Mouse (Mus musculus) cerebellum, adult (tissue): ENCODE data around the gene Acap2.

Source experiments
- ATAC-seq: cut with Nextera tagmentation; 2 replicates; pipeline ENCODE4 v1.9.2; 2017; ENCODE audit warnings: mild to moderate bottlenecking, moderate library complexity, mixed read lengths; ENCODE audit not compliant: insufficient number of reproducible peaks, low FRiP score, low TSS enrichment

Acap2 gene

DNA sequence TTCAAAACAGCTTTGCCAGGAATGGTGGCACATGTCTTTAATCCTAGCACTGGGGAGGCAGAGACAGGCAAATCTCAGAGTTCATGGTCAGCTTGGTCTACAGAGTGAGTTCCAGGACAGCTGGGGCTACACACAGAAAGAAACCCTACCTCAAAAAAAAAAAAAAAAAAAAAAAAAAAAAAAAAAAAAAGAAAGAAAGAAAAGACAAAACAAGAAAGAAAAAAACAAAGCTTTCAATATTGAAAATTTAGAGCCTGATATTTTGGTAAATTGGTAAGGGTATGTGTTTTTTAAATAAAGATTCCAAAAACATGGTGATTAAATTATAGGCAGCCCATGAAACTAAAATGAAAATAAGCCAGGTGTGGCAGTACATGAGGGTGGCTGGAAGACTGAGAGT, 29.6 kb downstream of the Acap2 start:
- ATAC-seq: no peak

DNA sequence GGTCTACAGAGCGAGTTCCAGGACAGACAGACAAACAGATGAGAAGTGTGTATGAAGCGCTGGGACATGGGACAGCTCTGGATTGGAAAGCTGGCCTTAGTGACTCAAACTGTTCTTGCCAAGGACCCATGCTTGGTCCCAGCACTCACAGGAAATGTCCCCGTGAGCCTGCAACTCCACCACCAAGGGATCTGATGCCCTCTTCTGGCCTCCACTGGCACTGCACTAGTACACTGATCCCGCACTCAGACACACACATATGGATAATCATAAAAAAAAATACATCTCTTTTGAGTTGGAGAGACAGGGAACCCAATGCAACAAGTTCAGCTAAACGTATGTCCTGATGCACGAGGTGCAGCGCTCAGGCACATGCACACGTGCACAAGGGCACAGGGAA, 30.7 kb downstream of the Acap2 start:
- no peak for ATAC-seq

GRCm38 (mm10) chr16:31169596-31169995, 31.4 kb downstream of the Acap2 start:
- ATAC-seq: no peak

GRCm38 (mm10) chr16:31167934-31168333, 33.1 kb downstream of the Acap2 start:
- no peak for ATAC-seq

GRCm38 (mm10) chr16:31167017-31167887, 33.8 kb downstream of the Acap2 start:
- ATAC-seq: no peak

- no peak for ATAC-seq
Measured at GRCm38 (mm10) chr16:31165907-31166306, 35.1 kb downstream of the Acap2 start.

DNA sequence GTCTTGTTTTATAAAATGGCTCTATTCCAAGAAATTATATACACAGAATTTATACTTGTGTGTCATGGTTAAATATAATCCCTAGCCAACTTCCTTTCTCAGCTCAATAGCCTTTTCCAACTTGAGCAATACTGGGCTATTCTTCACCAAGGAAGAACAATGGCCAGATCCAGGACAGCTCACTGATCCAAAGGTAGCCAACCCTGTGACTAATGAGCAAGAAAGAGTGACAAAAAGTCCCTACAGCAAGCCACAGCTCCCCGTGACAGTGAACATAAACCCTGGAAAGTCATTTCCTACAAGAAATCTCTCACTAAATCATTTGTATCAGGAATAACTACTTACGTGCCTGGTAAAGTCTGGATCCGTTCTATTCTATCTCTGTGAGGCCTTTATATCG, 35.6 kb downstream of the Acap2 start:
- ATAC-seq: no peak

GRCm38 (mm10) chr16:31164125-31164524, 36.9 kb downstream of the Acap2 start:
- ATAC-seq: no peak

- ATAC-seq: no peak
Measured at GRCm38 (mm10) chr16:31160486-31160885, 40.6 kb downstream of the Acap2 start.

- no peak for ATAC-seq
Measured at GRCm38 (mm10) chr16:31159491-31159890, 41.6 kb downstream of the Acap2 start.

DNA sequence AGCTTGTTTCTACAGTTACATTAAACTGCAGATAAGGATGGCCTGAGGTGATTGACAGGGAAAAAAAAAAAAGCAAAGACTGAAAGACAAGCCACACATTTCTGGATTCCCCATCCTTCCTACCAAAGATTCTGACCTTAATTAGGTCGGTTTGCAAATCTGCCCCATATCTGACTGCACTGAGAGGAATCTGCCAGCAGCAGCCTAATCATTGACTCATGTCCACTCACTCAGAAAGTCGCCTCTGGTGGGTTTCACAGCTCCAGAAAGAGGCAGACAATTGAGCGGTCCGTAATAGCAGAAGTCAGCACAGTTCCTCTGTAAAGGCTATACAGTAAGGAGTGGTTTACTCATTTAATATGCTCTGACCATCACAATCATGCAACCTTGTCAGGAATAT, 51.2 kb downstream of the Acap2 start:
- no peak for ATAC-seq

DNA sequence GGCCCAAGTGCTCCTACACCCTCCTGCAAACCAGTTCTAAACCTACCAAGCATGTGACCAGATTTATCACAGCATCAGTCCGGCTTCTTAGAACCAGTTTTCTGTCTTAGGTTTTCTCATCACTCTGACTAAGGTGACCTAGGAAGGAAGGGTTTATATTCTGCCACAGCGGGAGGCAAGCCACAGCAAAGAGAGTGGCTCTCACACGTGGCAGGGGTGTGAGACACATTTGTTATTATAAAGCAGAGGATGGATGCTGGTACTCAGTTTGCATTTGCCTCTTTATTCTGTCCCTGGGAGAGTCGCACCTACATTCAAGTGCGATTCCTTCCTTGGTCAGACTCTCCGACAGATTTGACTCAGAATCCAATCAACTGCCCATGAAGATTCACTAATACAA, 52.2 kb downstream of the Acap2 start:
- ATAC-seq: no peak

DNA sequence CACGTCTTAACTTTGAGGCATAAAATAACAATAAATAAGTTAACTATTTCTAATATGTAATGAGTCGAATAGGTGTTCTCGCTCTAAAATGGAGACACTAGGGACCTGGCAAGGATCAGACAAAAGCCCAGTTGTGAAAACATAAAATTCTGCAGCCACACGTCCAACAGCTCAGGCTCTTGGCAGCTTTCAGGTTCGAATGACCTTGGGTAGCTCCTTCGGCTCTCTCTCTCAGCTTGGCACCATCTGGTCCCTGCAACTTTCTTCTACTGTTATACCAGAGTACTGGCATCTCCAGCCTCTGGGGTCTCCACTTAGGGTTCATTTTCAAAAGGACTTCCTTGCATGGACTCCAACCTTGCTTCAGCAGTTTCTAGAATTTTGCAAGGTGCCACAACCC, 53.3 kb downstream of the Acap2 start:
- no peak for ATAC-seq

GRCm38 (mm10) chr16:31141916-31142315, 59.1 kb downstream of the Acap2 start:
- no peak for ATAC-seq

- ATAC-seq: no peak
Measured at GRCm38 (mm10) chr16:31136616-31137253, 64.3 kb downstream of the Acap2 start.

DNA sequence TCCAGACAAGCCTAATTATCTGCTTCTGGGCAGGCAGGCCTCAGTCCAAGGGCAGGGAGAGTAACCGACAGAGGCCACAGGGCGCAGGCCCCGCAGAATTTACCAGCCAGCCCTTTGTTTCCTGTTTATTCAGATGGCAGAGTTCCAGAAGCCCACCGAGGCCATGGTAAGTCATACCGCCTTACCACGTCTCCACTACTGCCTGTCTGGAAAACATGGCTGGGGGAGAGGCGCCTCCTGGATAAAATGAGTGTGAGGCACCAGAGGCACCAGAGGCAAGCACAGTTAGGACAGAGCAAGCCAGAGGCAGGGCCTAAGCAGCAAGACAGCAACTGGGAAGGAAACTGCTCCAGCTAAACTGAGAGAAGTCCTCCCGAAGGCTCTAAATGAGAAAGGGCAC, 65.5 kb downstream of the Acap2 start:
- ATAC-seq: no peak

DNA sequence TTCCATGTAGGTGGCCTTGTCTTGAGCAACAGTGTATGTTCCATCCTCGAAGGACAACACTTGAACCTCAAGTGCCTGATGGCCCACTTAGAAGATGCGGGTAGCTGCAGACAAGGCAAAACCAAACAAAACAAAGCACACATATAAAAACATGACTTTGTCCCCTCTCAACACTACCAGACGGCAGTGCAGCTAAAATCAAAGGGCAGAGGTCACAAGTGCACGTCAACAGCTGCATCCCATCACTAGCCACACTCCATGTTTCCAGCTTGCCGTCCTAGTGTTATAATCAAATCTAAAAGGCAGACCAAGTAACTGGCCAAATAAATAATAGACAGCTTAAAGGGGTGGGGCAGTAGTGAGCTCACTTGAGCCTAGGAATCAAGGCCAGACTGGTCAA, 69.5 kb downstream of the Acap2 start:
- ATAC-seq: no peak

GRCm38 (mm10) chr16:31128116-31128515, 72.9 kb downstream of the Acap2 start:
- no peak for ATAC-seq

DNA sequence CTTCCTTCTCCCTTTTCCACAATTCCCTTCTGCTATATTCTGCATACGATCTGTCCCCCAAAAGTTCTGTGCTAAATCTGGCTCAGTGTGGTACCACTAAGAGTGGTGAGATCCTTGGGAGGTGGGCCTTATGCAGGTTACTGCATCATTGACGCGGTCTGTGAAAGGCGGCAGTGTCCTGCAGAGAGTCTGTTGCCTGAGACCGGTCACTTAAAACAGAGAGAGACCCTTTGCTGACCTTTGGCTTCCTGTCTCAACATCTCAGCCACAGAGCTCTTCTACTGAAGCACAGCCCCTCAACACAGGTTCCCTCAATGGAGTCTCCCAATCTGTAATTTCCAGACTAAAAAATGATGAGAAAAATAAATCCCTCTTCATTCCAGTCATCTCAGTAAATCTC, 76.1 kb downstream of the Acap2 start:
- ATAC-seq: no peak

DNA sequence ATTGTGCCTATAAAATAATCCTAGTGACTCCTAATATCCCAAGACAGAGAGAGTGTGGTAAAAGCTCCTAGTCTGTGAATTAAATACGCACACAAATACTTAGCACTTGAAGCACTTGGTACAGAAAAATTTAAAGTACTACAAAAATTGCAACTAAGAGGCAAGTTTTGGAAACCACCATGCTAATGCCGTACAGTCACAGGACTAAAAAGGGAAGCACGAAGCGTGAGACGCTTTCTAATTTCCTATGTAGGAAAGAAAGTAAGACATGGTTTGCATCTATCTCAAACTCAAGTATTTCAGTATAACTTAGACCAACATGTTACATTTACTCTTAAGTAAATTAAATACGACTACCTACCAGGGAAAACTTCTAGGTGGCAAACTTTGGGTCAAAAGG, 79.4 kb downstream of the Acap2 start:
- no peak for ATAC-seq

DNA sequence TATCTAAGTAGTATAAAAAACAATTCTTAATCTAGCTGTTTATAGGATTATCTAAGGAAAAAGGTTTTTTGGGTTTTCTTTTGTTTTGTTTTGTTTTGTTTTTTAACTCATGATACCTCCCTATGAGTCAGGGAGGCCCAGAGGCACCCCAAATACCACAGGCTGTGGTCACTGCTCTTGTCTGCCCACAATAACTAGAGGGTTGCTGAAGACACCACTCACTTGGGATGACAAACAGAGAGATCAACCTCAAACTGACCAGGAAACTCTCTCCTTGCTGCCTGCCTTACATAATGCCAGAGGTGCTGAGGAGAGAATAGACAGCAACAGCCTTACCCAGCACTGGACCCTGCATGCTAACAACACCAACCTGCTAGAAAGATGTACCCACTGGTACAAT, 87.4 kb downstream of the Acap2 start:
- ATAC-seq: no peak

GRCm38 (mm10) chr16:31101352-31101751, 99.7 kb downstream of the Acap2 start:
- ATAC-seq: no peak
